Mouse (Mus musculus): ENCODE results near the gene Nxph3.

GRCm38 (mm10) chr11:95519299-95519698, 4.9 kb upstream of the Nxph3 start:
- TF ChIP-seq CTCF (IDR thresholded peaks at IDR 0.05; ENCODE audit: borderline replicate concordance, extremely low read depth, insufficient read depth, insufficient read length) = no peak
- no peak for TF ChIP-seq POLR2A (IDR thresholded peaks at IDR 0.05; ENCODE audit: borderline replicate concordance, extremely low read depth, insufficient read depth, insufficient read length, poor library complexity, severe bottlenecking)

All from brain, embryonic 14.5 days (tissue).